Mouse (Mus musculus): ENCODE measurements around the gene Asb18. TPM values are rescaled to one million over a fixed set of nuclear protein-coding genes. Genes with fewer than 3 reads are reported as not detected.

Asb18 gene
- polyA plus RNA-seq, 1 experiment from 2014 or later = 0.66 TPM

- Histone ChIP-seq H3K9me3 (ENCODE audit: control insufficient read depth, low read length) (no peaks in the 10 kb centered on the region), H3K9ac (no peak overlapping the region), H3K4me2 (replicated peaks) (no peak overlapping the region), H3K27ac (no peak overlapping the region), H3K36me3 (replicated peaks; ENCODE audit: control insufficient read depth, insufficient read depth) (no peaks in the 10 kb centered on the region), H3K4me3 (replicated peaks; ENCODE audit: low read length) (no peak overlapping the region), H3K27me3 (ENCODE audit: control insufficient read depth, insufficient read depth, low read length) (no peaks in the 10 kb centered on the region), H3K4me1 (replicated peaks; ENCODE audit: control insufficient read depth, insufficient read depth, low read length) (no peaks in the 10 kb centered on the region)
- DNase-seq (ENCODE audit: low spot score) (no peak), ATAC-seq (ENCODE audit: low FRiP score) (no peak)
- WGBS = 84% methylated on average over 5 of the region's 5 CpGs
These were observed 1.2 kb downstream of the Asb18 start for GRCm38 (mm10) chr1:90013273-90013672.

- Histone ChIP-seq H3K4me3 (replicated peaks; ENCODE audit: low read length) (no peak overlapping the region), H3K4me1 (replicated peaks; ENCODE audit: control insufficient read depth, insufficient read depth, low read length) (no peaks in the 10 kb centered on the region), H3K27me3 (ENCODE audit: control insufficient read depth, insufficient read depth, low read length) (no peaks in the 10 kb centered on the region), H3K4me2 (replicated peaks) (no peak overlapping the region), H3K27ac (no peak overlapping the region), H3K36me3 (replicated peaks; ENCODE audit: control insufficient read depth, insufficient read depth) (no peaks in the 10 kb centered on the region), H3K9ac (no peak overlapping the region), H3K9me3 (ENCODE audit: control insufficient read depth, low read length) (no peaks in the 10 kb centered on the region)
- 65% methylated on average over 7 of the region's 7 CpGs for WGBS
- DNase-seq (ENCODE audit: low spot score) (no peak), ATAC-seq (ENCODE audit: low FRiP score) (no peak)
These were observed 1.6 kb downstream of the Asb18 start for GRCm38 (mm10) chr1:90012850-90013249.

DNA sequence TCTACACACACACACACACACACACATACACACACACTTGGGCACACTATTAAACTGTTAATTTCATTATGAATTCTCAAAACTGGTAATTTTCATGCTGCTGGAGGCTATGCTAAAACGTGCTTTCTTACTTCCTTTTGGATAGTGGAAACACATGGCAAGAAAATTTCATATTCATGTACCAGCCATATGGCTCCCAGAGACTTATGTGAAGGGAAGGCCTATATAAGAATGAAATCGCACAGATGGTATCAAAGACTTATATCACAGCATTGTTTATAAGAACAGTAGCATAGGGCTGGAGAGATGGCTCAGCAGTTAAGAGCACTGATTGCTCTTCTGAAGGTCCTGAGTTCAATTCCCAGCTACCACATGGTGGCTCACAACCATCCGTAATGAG lies 2.3 kb downstream of the Asb18 start:
- DNase-seq (ENCODE audit: low spot score) (no peak), ATAC-seq (ENCODE audit: low FRiP score) (no peak)
- Histone ChIP-seq H3K4me2 (replicated peaks) (no peak overlapping the region), H3K27me3 (ENCODE audit: control insufficient read depth, insufficient read depth, low read length) (no peaks in the 10 kb centered on the region), H3K27ac (no peak overlapping the region), H3K4me1 (replicated peaks; ENCODE audit: control insufficient read depth, insufficient read depth, low read length) (no peaks in the 10 kb centered on the region), H3K4me3 (replicated peaks; ENCODE audit: low read length) (no peak overlapping the region), H3K36me3 (replicated peaks; ENCODE audit: control insufficient read depth, insufficient read depth) (no peaks in the 10 kb centered on the region), H3K9ac (no peak overlapping the region), H3K9me3 (ENCODE audit: control insufficient read depth, low read length) (no peaks in the 10 kb centered on the region)
- 78% methylated on average over 3 of the region's 3 CpGs for WGBS

GRCm38 (mm10) chr1:90010077-90010476 lies 4.4 kb downstream of the Asb18 start:
- Histone ChIP-seq H3K27ac (no peak overlapping the region), H3K36me3 (replicated peaks; ENCODE audit: control insufficient read depth, insufficient read depth) (no peaks in the 10 kb centered on the region), H3K27me3 (ENCODE audit: control insufficient read depth, insufficient read depth, low read length) (no peaks in the 10 kb centered on the region), H3K4me3 (replicated peaks; ENCODE audit: low read length) (no peak overlapping the region), H3K4me2 (replicated peaks) (no peak overlapping the region), H3K9ac (no peak overlapping the region), H3K4me1 (replicated peaks; ENCODE audit: control insufficient read depth, insufficient read depth, low read length) (peaks cover 4% of the 10 kb centered on the region; the same call in 1 of the 2 replicates), H3K9me3 (ENCODE audit: control insufficient read depth, low read length) (no peaks in the 10 kb centered on the region)
- DNase-seq (ENCODE audit: low spot score) (no peak), ATAC-seq (ENCODE audit: low FRiP score) (no peak)
- 79% methylated on average over 1 of the region's 1 CpGs for WGBS

- DNase-seq (ENCODE audit: low spot score) = no peak
- Histone ChIP-seq H3K36me3 (replicated peaks; ENCODE audit: control insufficient read depth, insufficient read depth) (no peaks in the 10 kb centered on the region), H3K27ac (no peak overlapping the region), H3K4me2 (replicated peaks) (no peak overlapping the region), H3K9me3 (ENCODE audit: control insufficient read depth, low read length) (no peaks in the 10 kb centered on the region), H3K4me1 (replicated peaks; ENCODE audit: control insufficient read depth, insufficient read depth, low read length) (peaks cover 4% of the 10 kb centered on the region; the same call in 1 of the 2 replicates), H3K9ac (no peak overlapping the region), H3K4me3 (replicated peaks; ENCODE audit: low read length) (no peak overlapping the region), H3K27me3 (ENCODE audit: control insufficient read depth, insufficient read depth, low read length) (no peaks in the 10 kb centered on the region)
- 73% methylated on average over 3 of the region's 3 CpGs for WGBS
- no peak for ATAC-seq (ENCODE audit: low FRiP score)
These were observed 5.3 kb downstream of the Asb18 start for GRCm38 (mm10) chr1:90009188-90009587.

- Histone ChIP-seq H3K27me3 (ENCODE audit: control insufficient read depth, insufficient read depth, low read length) (no peaks in the 10 kb centered on the region), H3K4me2 (replicated peaks) (no peak overlapping the region), H3K36me3 (replicated peaks; ENCODE audit: control insufficient read depth, insufficient read depth) (no peaks in the 10 kb centered on the region), H3K9ac (no peak overlapping the region), H3K9me3 (ENCODE audit: control insufficient read depth, low read length) (no peaks in the 10 kb centered on the region), H3K4me1 (replicated peaks; ENCODE audit: control insufficient read depth, insufficient read depth, low read length) (peaks cover 4% of the 10 kb centered on the region; the same call in 1 of the 2 replicates), H3K4me3 (replicated peaks; ENCODE audit: low read length) (no peak overlapping the region), H3K27ac (peak overlapping the region; percentile 38; the same call in 1 of the 2 replicates)
- ATAC-seq (ENCODE audit: low FRiP score) (no peak), DNase-seq (ENCODE audit: low spot score) (no peak)
- 58% methylated on average over 14 of the region's 14 CpGs for WGBS
These were observed 7.8 kb downstream of the Asb18 start for GRCm38 (mm10) chr1:90006666-90007065.

DNA sequence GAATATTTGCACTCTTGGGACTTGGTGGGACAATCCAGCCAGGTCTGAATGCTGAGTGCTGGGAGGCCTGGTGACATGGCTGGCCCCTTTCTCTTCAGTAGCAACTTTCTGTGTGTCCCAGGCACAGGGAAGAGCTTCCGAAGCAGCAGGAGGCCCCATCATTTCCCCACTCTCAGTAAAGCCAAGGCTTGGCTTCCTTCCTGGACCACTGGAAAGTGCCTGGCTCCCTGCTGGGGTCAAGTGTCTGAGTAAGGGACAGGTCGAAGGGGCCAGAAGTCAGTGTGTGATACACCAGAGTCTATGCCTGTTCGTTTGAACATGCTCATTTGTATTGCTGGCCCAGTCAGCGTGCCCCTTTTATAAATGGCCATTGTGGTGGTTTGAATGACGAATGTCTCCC lies 13.5 kb downstream of the Asb18 start:
- Histone ChIP-seq H3K9me3 (ENCODE audit: control insufficient read depth, low read length) (no peaks in the 10 kb centered on the region), H3K27me3 (ENCODE audit: control insufficient read depth, insufficient read depth, low read length) (peaks cover 6% of the 10 kb centered on the region), H3K36me3 (replicated peaks; ENCODE audit: control insufficient read depth, insufficient read depth) (no peaks in the 10 kb centered on the region), H3K4me2 (replicated peaks) (no peak overlapping the region), H3K4me3 (replicated peaks; ENCODE audit: low read length) (no peak overlapping the region), H3K4me1 (replicated peaks; ENCODE audit: control insufficient read depth, insufficient read depth, low read length) (no peaks in the 10 kb centered on the region), H3K9ac (no peak overlapping the region), H3K27ac (no peak overlapping the region)
- no peak for DNase-seq (ENCODE audit: low spot score)
- ATAC-seq (ENCODE audit: low FRiP score) = no peak
- WGBS = 25% methylated on average over 5 of the region's 5 CpGs

DNA sequence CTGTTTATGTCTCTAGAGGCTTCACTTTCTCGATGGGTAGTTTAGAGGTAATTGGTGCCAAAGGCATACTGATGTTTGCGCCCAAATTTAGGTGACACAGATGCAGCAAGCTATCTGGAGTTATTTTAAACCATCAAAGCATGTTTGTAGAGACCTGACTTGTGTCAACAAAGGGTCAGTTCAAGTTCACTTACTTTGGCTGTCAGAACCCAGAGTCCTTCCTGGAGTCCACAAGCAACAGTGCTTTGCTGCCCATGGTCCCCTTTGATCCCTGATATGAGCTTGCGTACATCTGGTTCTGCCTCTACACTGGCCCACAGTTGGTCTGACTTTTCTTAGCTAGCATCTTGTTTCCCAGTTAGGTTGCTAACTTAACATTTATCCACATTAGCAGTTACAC lies 14.6 kb downstream of the Asb18 start:
- Histone ChIP-seq H3K9ac (no peak overlapping the region), H3K4me2 (replicated peaks) (no peak overlapping the region), H3K27ac (no peak overlapping the region), H3K4me1 (replicated peaks; ENCODE audit: control insufficient read depth, insufficient read depth, low read length) (no peaks in the 10 kb centered on the region), H3K4me3 (replicated peaks; ENCODE audit: low read length) (no peak overlapping the region), H3K9me3 (ENCODE audit: control insufficient read depth, low read length) (no peaks in the 10 kb centered on the region), H3K27me3 (ENCODE audit: control insufficient read depth, insufficient read depth, low read length) (peaks cover 12% of the 10 kb centered on the region), H3K36me3 (replicated peaks; ENCODE audit: control insufficient read depth, insufficient read depth) (no peaks in the 10 kb centered on the region)
- WGBS = 91% methylated on average over 3 of the region's 3 CpGs
- ATAC-seq (ENCODE audit: low FRiP score) (no peak), DNase-seq (ENCODE audit: low spot score) (no peak)

GRCm38 (mm10) chr1:89998696-89999095 lies 15.8 kb downstream of the Asb18 start:
- no peak for DNase-seq (ENCODE audit: low spot score)
- 65% methylated on average over 2 of the region's 2 CpGs for WGBS
- H3K9me3 ChIP-seq (ENCODE audit: control insufficient read depth, low read length) = no peaks in the 10 kb centered on the region
- no peak overlapping the region for H3K27ac ChIP-seq
- no peaks in the 10 kb centered on the region for H3K36me3 ChIP-seq (replicated peaks; ENCODE audit: control insufficient read depth, insufficient read depth)
- H3K4me1 ChIP-seq (replicated peaks; ENCODE audit: control insufficient read depth, insufficient read depth, low read length) = no peaks in the 10 kb centered on the region
- peaks cover 17% of the 10 kb centered on the region for H3K27me3 ChIP-seq (ENCODE audit: control insufficient read depth, insufficient read depth, low read length)
- ATAC-seq (ENCODE audit: low FRiP score) = no peak
- H3K4me3 ChIP-seq (replicated peaks; ENCODE audit: low read length) = no peak overlapping the region
- no peak overlapping the region for H3K4me2 ChIP-seq (replicated peaks)
- H3K9ac ChIP-seq = no peak overlapping the region

DNA sequence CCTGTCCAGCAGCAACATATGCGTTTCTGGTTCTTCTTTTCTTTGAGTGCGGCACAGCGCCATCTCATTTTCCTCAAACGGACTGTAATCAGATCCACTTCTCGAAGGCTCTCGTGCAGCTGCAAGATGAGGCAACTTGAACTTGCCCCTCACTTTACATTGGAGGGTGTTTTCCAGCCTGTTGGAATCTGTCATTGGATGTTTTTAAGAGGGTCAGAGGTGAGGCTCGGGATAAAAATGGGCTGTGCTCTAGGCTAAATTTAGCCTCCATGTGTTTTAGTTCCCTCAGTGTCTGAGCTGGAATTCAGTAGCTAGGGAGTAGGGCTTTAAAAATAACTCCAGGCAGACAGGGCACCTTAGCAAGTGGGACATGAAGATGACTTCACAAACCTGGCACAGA lies 16.4 kb downstream of the Asb18 start:
- H3K9ac ChIP-seq = no peak overlapping the region
- H3K27me3 ChIP-seq (ENCODE audit: control insufficient read depth, insufficient read depth, low read length) = peaks cover 23% of the 10 kb centered on the region
- no peak overlapping the region for H3K4me3 ChIP-seq (replicated peaks; ENCODE audit: low read length)
- no peaks in the 10 kb centered on the region for H3K9me3 ChIP-seq (ENCODE audit: control insufficient read depth, low read length)
- H3K4me1 ChIP-seq (replicated peaks; ENCODE audit: control insufficient read depth, insufficient read depth, low read length) = no peaks in the 10 kb centered on the region
- DNase-seq (ENCODE audit: low spot score) = no peak
- no peak overlapping the region for H3K27ac ChIP-seq
- H3K4me2 ChIP-seq (replicated peaks) = no peak overlapping the region
- ATAC-seq (ENCODE audit: low FRiP score) = no peak
- WGBS = 71% methylated on average over 7 of the region's 7 CpGs
- no peaks in the 10 kb centered on the region for H3K36me3 ChIP-seq (replicated peaks; ENCODE audit: control insufficient read depth, insufficient read depth)

All from hindbrain, embryonic 14.5 days (tissue).